Mouse (Mus musculus) lung, adult 18-20 months (tissue): ENCODE measurements around the gene Card10.

ENCODE experiments used
- DNase-seq, 2 experiments: peaks; one replicate each; pipeline ENCODE4 v3.0.0; 2022; ENCODE audit warnings: mixed read lengths in 2 of 2

The Card10 gene

GRCm38 (mm10) chr15:78730315-78731049 is 72.4 kb downstream of the Card10 start:
- no peak for DNase-seq

- no peak for DNase-seq
Observed at GRCm38 (mm10) chr15:78726697-78727096, 76.1 kb downstream of the Card10 start.
